Mouse (Mus musculus): ENCODE results near the gene Etl4. TPM values are rescaled to one million over a fixed set of nuclear protein-coding genes. Genes with fewer than 3 reads are reported as not detected.

Etl4 gene
- polyA plus RNA-seq, 1 experiment, result 154 TPM

DNA sequence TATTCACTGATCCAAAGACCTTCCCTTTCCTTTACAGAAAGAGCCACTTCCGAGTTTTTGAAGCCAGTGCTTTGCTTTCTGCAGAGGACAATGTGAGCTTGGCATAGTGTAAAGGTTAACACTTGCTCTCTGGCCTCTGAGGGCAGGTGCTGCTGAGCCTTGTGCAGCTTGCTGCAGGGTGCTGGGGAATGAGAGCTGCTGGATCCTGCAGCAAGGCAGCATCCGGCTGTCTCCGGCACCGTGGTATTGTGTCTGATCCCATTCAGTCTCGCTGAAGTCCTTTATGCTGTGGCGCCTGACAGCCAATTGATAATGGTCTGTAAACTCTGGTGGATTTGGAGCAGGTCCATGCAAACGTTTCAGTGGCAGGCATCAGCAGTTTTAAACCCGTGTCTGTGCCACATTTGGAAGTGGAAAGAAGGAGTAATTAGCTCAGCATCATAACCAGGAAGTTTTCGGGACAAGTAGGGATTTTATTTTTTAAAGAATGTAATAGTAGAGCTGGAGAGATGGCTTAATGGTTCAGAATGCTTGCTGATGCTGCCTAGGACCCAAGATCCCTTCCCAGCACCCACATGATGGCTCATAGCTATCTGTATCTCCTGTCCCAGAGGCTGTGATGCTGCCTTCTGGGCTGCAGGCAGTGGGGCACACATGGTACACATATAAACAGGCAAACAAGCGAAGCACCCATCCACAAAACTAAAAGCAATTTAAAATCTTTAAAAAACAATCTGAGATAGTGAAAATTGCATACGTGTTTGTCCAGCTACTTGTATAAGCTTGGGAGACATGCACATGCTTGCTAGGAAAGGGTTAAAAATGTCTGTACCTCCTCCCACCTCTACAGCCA lies 637.1 kb downstream of the Etl4 start:
- Histone ChIP-seq H3K4me1 (ENCODE audit: control insufficient read depth, insufficient read depth, low read length) (peaks cover 4% of the 10 kb centered on the region), H3K36me3 (ENCODE audit: control insufficient read depth, insufficient read depth, low read length, poor library complexity, severe bottlenecking) (peaks cover 20% of the 10 kb centered on the region), H3K4me3 (ENCODE audit: low read depth, low read length) (peak overlapping the region; percentile 35; the same call in 1 of the 2 replicates), H3K9ac (ENCODE audit: low read depth, poor library complexity, severe bottlenecking) (0 out of 2 replicates have a peak overlapping the region, but pooled peaks have one; percentile 7), H3K9me3 (replicated peaks; ENCODE audit: control insufficient read depth, insufficient read depth, low read length, poor library complexity, severe bottlenecking) (peaks cover 14% of the 10 kb centered on the region), H3K27me3 (ENCODE audit: control insufficient read depth, insufficient read depth, low read length, poor library complexity, severe bottlenecking) (no peaks in the 10 kb centered on the region), H3K27ac (ENCODE audit: insufficient read depth, low read length) (peak overlapping the region; percentile 74)
- peak; percentile 83; the same call in 1 of the 2 replicates for TF ChIP-seq EP300 (IDR thresholded peaks at IDR 0.05; ENCODE audit: insufficient read depth, low read depth, low read length)
- no peak for TF ChIP-seq CTCF (IDR thresholded peaks at IDR 0.05; ENCODE audit: low read depth, low read length)

DNA sequence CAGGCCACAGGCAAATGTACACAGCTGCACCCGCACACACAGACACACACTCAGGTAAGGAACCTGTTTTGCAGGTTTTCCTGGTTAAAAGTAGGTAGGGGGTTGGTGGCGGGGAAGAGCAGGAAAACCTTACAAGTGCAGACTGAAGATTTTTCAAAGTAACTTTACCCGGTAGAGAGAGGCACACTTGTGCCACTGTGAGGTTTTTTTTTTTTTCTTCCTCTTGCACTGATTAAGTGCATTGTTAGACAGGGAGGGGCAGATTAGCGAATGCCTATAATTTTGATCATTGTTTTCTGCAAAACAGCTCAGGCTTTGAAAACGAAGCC lies 637.7 kb downstream of the Etl4 start:
- Histone ChIP-seq H3K27me3 (ENCODE audit: control insufficient read depth, insufficient read depth, low read length, poor library complexity, severe bottlenecking) (no peaks in the 10 kb centered on the region), H3K4me3 (ENCODE audit: low read depth, low read length) (0 out of 2 replicates have a peak overlapping the region, but pooled peaks have one; percentile 35), H3K36me3 (ENCODE audit: control insufficient read depth, insufficient read depth, low read length, poor library complexity, severe bottlenecking) (peaks cover 20% of the 10 kb centered on the region), H3K9ac (ENCODE audit: low read depth, poor library complexity, severe bottlenecking) (peak overlapping the region; percentile 7; the same call in 1 of the 2 replicates), H3K9me3 (replicated peaks; ENCODE audit: control insufficient read depth, insufficient read depth, low read length, poor library complexity, severe bottlenecking) (peaks cover 14% of the 10 kb centered on the region), H3K4me1 (ENCODE audit: control insufficient read depth, insufficient read depth, low read length) (peaks cover 4% of the 10 kb centered on the region), H3K27ac (ENCODE audit: insufficient read depth, low read length) (peak overlapping the region; percentile 74)
- no peak for TF ChIP-seq CTCF (IDR thresholded peaks at IDR 0.05; ENCODE audit: low read depth, low read length)
- peak; percentile 84 for TF ChIP-seq EP300 (IDR thresholded peaks at IDR 0.05; ENCODE audit: insufficient read depth, low read depth, low read length)

- H3K9ac ChIP-seq (ENCODE audit: low read depth, poor library complexity, severe bottlenecking), result peak overlapping the region; percentile 7; the same call in 1 of the 2 replicates
- peaks cover 16% of the 10 kb centered on the region for H3K36me3 ChIP-seq (ENCODE audit: control insufficient read depth, insufficient read depth, low read length, poor library complexity, severe bottlenecking)
- peaks cover 14% of the 10 kb centered on the region for H3K9me3 ChIP-seq (replicated peaks; ENCODE audit: control insufficient read depth, insufficient read depth, low read length, poor library complexity, severe bottlenecking)
- peaks cover 4% of the 10 kb centered on the region for H3K4me1 ChIP-seq (ENCODE audit: control insufficient read depth, insufficient read depth, low read length)
- H3K27me3 ChIP-seq (ENCODE audit: control insufficient read depth, insufficient read depth, low read length, poor library complexity, severe bottlenecking), result no peaks in the 10 kb centered on the region
- peak overlapping the region; percentile 74 for H3K27ac ChIP-seq (ENCODE audit: insufficient read depth, low read length)
- peak overlapping the region; percentile 39 for H3K4me3 ChIP-seq (ENCODE audit: low read depth, low read length)
- TF ChIP-seq POLR2A (IDR thresholded peaks at IDR 0.05; ENCODE audit: insufficient read depth, low read length) (no peak), CTCF (IDR thresholded peaks at IDR 0.05; ENCODE audit: low read depth, low read length) (no peak), EP300 (IDR thresholded peaks at IDR 0.05; ENCODE audit: insufficient read depth, low read depth, low read length) (no peak)
Observed at GRCm38 (mm10) chr2:20547686-20548624, 638.4 kb downstream of the Etl4 start.

DNA sequence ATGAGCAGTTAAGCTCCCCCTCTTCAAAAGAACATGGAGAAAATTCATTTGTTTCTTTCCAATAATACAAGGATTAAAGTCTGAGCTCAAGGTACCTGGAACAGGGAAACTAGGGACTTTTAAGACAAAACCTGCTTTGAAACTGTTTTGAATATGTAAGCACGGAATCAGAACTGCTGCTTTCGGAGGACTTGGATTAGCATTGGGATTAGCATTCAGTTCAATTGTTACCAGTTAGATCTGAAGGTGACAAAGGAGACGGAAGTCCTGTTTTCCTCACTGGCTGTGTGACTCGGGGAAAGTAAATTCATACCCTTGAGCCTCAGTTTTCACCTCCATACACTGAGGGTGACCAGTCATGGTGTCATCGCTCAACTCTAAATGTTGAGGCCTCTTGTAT lies 639.5 kb downstream of the Etl4 start:
- Histone ChIP-seq H3K4me3 (ENCODE audit: low read depth, low read length) (no peak overlapping the region), H3K27me3 (ENCODE audit: control insufficient read depth, insufficient read depth, low read length, poor library complexity, severe bottlenecking) (no peaks in the 10 kb centered on the region), H3K27ac (ENCODE audit: insufficient read depth, low read length) (peak overlapping the region; percentile 93), H3K36me3 (ENCODE audit: control insufficient read depth, insufficient read depth, low read length, poor library complexity, severe bottlenecking) (peaks cover 10% of the 10 kb centered on the region), H3K9me3 (replicated peaks; ENCODE audit: control insufficient read depth, insufficient read depth, low read length, poor library complexity, severe bottlenecking) (peaks cover 4% of the 10 kb centered on the region), H3K4me1 (ENCODE audit: control insufficient read depth, insufficient read depth, low read length) (peaks cover 4% of the 10 kb centered on the region), H3K9ac (ENCODE audit: low read depth, poor library complexity, severe bottlenecking) (no peak overlapping the region)
- TF ChIP-seq EP300 (IDR thresholded peaks at IDR 0.05; ENCODE audit: insufficient read depth, low read depth, low read length) (0 out of 2 replicates have a peak, but pooled peaks have one; percentile 2), POLR2A (IDR thresholded peaks at IDR 0.05; ENCODE audit: insufficient read depth, low read length) (no peak), CTCF (IDR thresholded peaks at IDR 0.05; ENCODE audit: low read depth, low read length) (no peak)

- no peaks in the 10 kb centered on the region for H3K27me3 ChIP-seq (ENCODE audit: control insufficient read depth, insufficient read depth, low read length, poor library complexity, severe bottlenecking)
- no peaks in the 10 kb centered on the region for H3K9me3 ChIP-seq (replicated peaks; ENCODE audit: control insufficient read depth, insufficient read depth, low read length, poor library complexity, severe bottlenecking)
- peak overlapping the region; percentile 82 for H3K27ac ChIP-seq (ENCODE audit: insufficient read depth, low read length)
- peaks cover 4% of the 10 kb centered on the region for H3K4me1 ChIP-seq (ENCODE audit: control insufficient read depth, insufficient read depth, low read length)
- no peak overlapping the region for H3K4me3 ChIP-seq (ENCODE audit: low read depth, low read length)
- TF ChIP-seq POLR2A (IDR thresholded peaks at IDR 0.05; ENCODE audit: insufficient read depth, low read length) (no peak), CTCF (IDR thresholded peaks at IDR 0.05; ENCODE audit: low read depth, low read length) (no peak), EP300 (IDR thresholded peaks at IDR 0.05; ENCODE audit: insufficient read depth, low read depth, low read length) (0 out of 2 replicates have a peak, but pooled peaks have one; percentile 39)
- peaks cover 11% of the 10 kb centered on the region for H3K36me3 ChIP-seq (ENCODE audit: control insufficient read depth, insufficient read depth, low read length, poor library complexity, severe bottlenecking)
- no peak overlapping the region for H3K9ac ChIP-seq (ENCODE audit: low read depth, poor library complexity, severe bottlenecking)
Observed at GRCm38 (mm10) chr2:20549996-20550395, 640.4 kb downstream of the Etl4 start.
